Mouse (Mus musculus) embryonic facial prominence, embryonic 10.5 days (tissue): ENCODE measurements at regions not wholly inside any gene's neighbourhood (a gene's known extent, or its start where the extent isn't known, plus 50 kb on each side); places are given as distances from the start of the nearest gene placed in this dataset.

Source experiments
- DNase-seq: peaks from one replicate; pipeline ENCODE4 v3.0.0-alpha.2; 2017; ENCODE audit warnings: low spot score
- H3K27ac ChIP-seq: fragments of 300-500 bp; sonication (generic); replicated peaks from 2 replicates; pipeline ENCODE4 v1.5.1; 2016; ENCODE audit warnings: mild to moderate bottlenecking
- H3K27me3 ChIP-seq: fragments of 300-500 bp; sonication (generic); replicated peaks from 2 replicates; pipeline ENCODE4 v1.6.1; 2016; ENCODE audit warnings: low read depth, mild to moderate bottlenecking; ENCODE audit not compliant: poor library complexity, severe bottlenecking
- H3K36me3 ChIP-seq: fragments of 300-500 bp; sonication (generic); replicated peaks from 2 replicates; pipeline ENCODE4 v1.6.1; 2016; ENCODE audit warnings: mild to moderate bottlenecking, moderate library complexity
- H3K4me1 ChIP-seq: fragments of 300-500 bp; sonication (generic); 2 replicates; pipeline ENCODE4 v1.6.1; 2016
- H3K4me3 ChIP-seq: fragments of 300-500 bp; sonication (generic); 2 replicates; pipeline ENCODE4 v1.5.1; 2016; ENCODE audit warnings: mild to moderate bottlenecking, moderate library complexity
- H3K9me3 ChIP-seq: fragments of 300-500 bp; sonication (generic); 2 replicates; pipeline ENCODE4 v1.6.1; 2016; ENCODE audit warnings: mild to moderate bottlenecking
- WGBS: fragments of 180-500 bp; shearing (Covaris S2); methylation state at CpG from one replicate; pipeline ENCODE4 v1.1.7; 2016; 5-methylcytosine and 5-hydroxymethylcytosine counted together

- WGBS = 95% methylated on average over 6 of the region's 6 CpGs
- DNase-seq = no peak
- H3K4me3 ChIP-seq = no peak overlapping the region
- H3K27ac ChIP-seq = no peak overlapping the region
- H3K27me3 ChIP-seq = peaks cover 32% of the 10 kb centered on the region; the same call in 1 of the 2 replicates
- H3K9me3 ChIP-seq = no peaks in the 10 kb centered on the region
- H3K36me3 ChIP-seq = no peaks in the 10 kb centered on the region
- H3K4me1 ChIP-seq = peaks cover 33% of the 10 kb centered on the region
Observed at GRCm38 (mm10) chr16:29987999-29988398, 76.2 kb upstream of the Hes1 start.

GRCm38 (mm10) chr16:29989308-29989707, 74.9 kb upstream of the Hes1 start:
- Histone ChIP-seq H3K27me3 (peaks cover 28% of the 10 kb centered on the region; the same call in 1 of the 2 replicates), H3K27ac (no peak overlapping the region), H3K4me1 (peaks cover 44% of the 10 kb centered on the region), H3K36me3 (no peaks in the 10 kb centered on the region), H3K9me3 (no peaks in the 10 kb centered on the region), H3K4me3 (no peak overlapping the region)
- DNase-seq = no peak
- 32% methylated on average over 1 of the region's 1 CpGs for WGBS

- H3K4me1 ChIP-seq = peaks cover 55% of the 10 kb centered on the region
- no peak for DNase-seq
- WGBS = 53% methylated on average over 3 of the region's 3 CpGs
- H3K9me3 ChIP-seq = no peaks in the 10 kb centered on the region
- no peak overlapping the region for H3K4me3 ChIP-seq
- no peaks in the 10 kb centered on the region for H3K36me3 ChIP-seq
- peaks cover 22% of the 10 kb centered on the region; the same call in 1 of the 2 replicates for H3K27me3 ChIP-seq
- H3K27ac ChIP-seq = no peak overlapping the region
Observed at GRCm38 (mm10) chr16:29990393-29990792, 73.8 kb upstream of the Hes1 start.

- WGBS = 59% methylated on average over 9 of the region's 9 CpGs
- Histone ChIP-seq H3K4me3 (no peak overlapping the region), H3K4me1 (peaks cover 61% of the 10 kb centered on the region), H3K36me3 (no peaks in the 10 kb centered on the region), H3K27ac (peak overlapping the region; percentile 12; the same call in 1 of the 2 replicates), H3K9me3 (no peaks in the 10 kb centered on the region), H3K27me3 (peaks cover 20% of the 10 kb centered on the region; the same call in 1 of the 2 replicates)
- DNase-seq = no peak
Observed at GRCm38 (mm10) chr16:29990795-29991587, 73.2 kb upstream of the Hes1 start.

- peaks cover 13% of the 10 kb centered on the region; the same call in 1 of the 2 replicates for H3K27me3 ChIP-seq
- H3K36me3 ChIP-seq = no peaks in the 10 kb centered on the region
- WGBS = 84% methylated on average over 8 of the region's 8 CpGs
- H3K4me3 ChIP-seq = no peak overlapping the region
- DNase-seq = no peak
- peaks cover 71% of the 10 kb centered on the region for H3K4me1 ChIP-seq
- H3K27ac ChIP-seq = no peak overlapping the region
- H3K9me3 ChIP-seq = no peaks in the 10 kb centered on the region
Observed at GRCm38 (mm10) chr16:29991876-29992380, 72.3 kb upstream of the Hes1 start.

GRCm38 (mm10) chr16:29993111-29993510, 71.1 kb upstream of the Hes1 start:
- no peak for DNase-seq

GRCm38 (mm10) chr16:29993535-29993934, 70.6 kb upstream of the Hes1 start:
- Histone ChIP-seq H3K27me3 (peaks cover 9% of the 10 kb centered on the region; the same call in 1 of the 2 replicates), H3K4me3 (no peak overlapping the region), H3K27ac (0 out of 2 replicates have a peak overlapping the region, but pooled peaks have one; percentile 21), H3K9me3 (no peaks in the 10 kb centered on the region), H3K36me3 (no peaks in the 10 kb centered on the region), H3K4me1 (peaks cover 78% of the 10 kb centered on the region)
- 65% methylated on average over 6 of the region's 6 CpGs for WGBS
- DNase-seq = no peak

More at GRCm38 (mm10) chr16:29993111-29993510, 71.1 kb upstream of the Hes1 start:
- Histone ChIP-seq H3K9me3 (no peaks in the 10 kb centered on the region), H3K4me1 (peaks cover 78% of the 10 kb centered on the region), H3K27me3 (peaks cover 11% of the 10 kb centered on the region; the same call in 1 of the 2 replicates), H3K27ac (0 out of 2 replicates have a peak overlapping the region, but pooled peaks have one; percentile 21), H3K36me3 (no peaks in the 10 kb centered on the region), H3K4me3 (no peak overlapping the region)
- 80% methylated on average over 7 of the region's 7 CpGs for WGBS

GRCm38 (mm10) chr16:29996139-29997069, 67.8 kb upstream of the Hes1 start:
- WGBS = 15% methylated on average over 12 of the region's 12 CpGs
- Histone ChIP-seq H3K4me1 (peaks cover 55% of the 10 kb centered on the region), H3K36me3 (no peaks in the 10 kb centered on the region), H3K27ac (peak overlapping the region; percentile 84), H3K9me3 (no peaks in the 10 kb centered on the region), H3K27me3 (peaks cover 9% of the 10 kb centered on the region; the same call in 1 of the 2 replicates), H3K4me3 (peak overlapping the region; percentile 38)
- peak; percentile 84 for DNase-seq

- Histone ChIP-seq H3K4me1 (peaks cover 43% of the 10 kb centered on the region), H3K36me3 (no peaks in the 10 kb centered on the region), H3K4me3 (no peak overlapping the region), H3K27ac (no peak overlapping the region), H3K27me3 (peaks cover 15% of the 10 kb centered on the region), H3K9me3 (no peaks in the 10 kb centered on the region)
- no peak for DNase-seq
- 75% methylated on average over 2 of the region's 2 CpGs for WGBS
Observed at GRCm38 (mm10) chr16:30000166-30000565, 64.0 kb upstream of the Hes1 start.

GRCm38 (mm10) chr16:30005124-30005523, 59.1 kb upstream of the Hes1 start:
- H3K27me3 ChIP-seq = peaks cover 51% of the 10 kb centered on the region
- no peak overlapping the region; the same call in 1 of the 2 replicates for H3K27ac ChIP-seq
- H3K4me1 ChIP-seq = peaks cover 67% of the 10 kb centered on the region
- no peak overlapping the region for H3K4me3 ChIP-seq
- H3K9me3 ChIP-seq = no peaks in the 10 kb centered on the region
- WGBS = 29% methylated on average over 3 of the region's 3 CpGs
- no peaks in the 10 kb centered on the region for H3K36me3 ChIP-seq
- DNase-seq = no peak

GRCm38 (mm10) chr16:30006826-30007225, 57.4 kb upstream of the Hes1 start:
- Histone ChIP-seq H3K4me1 (peaks cover 71% of the 10 kb centered on the region), H3K27me3 (peaks cover 62% of the 10 kb centered on the region), H3K4me3 (no peak overlapping the region), H3K9me3 (no peaks in the 10 kb centered on the region), H3K27ac (peak overlapping the region; percentile 63; the same call in 1 of the 2 replicates), H3K36me3 (no peaks in the 10 kb centered on the region)
- 45% methylated on average over 4 of the region's 4 CpGs for WGBS
- no peak for DNase-seq
